Mouse (Mus musculus): ENCODE measurements around the gene Gimap4. TPM values are rescaled to one million over a fixed set of nuclear protein-coding genes. Genes with fewer than 3 reads are reported as not detected.

Gene Gimap4
- polyA plus RNA-seq (2014; fragmentation: Nextera tagmentation; extraction: Ambion mirVana), result 1.5 and 1.9 TPM in 2 replicates

DNA sequence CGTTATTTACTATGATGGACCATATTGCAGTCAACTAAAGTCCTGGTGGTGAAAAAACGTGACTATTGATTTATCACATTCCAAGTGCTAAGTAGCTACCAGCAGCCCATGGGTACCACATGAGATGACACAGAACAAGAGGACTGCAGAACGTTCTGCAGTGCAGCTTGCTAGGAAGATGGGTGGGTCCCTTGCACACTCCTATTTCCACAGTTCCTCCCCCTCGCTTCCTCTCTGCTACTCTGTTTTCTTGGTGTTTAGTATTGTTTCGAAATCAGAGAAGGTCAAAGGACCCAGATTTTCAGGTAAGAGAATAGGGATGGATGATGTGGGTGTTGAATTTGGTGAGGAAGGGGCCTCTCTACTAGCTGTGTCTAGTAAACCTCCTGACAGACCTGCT lies at the start of gene Gimap4:
Gene Gimap4, plus strand, starts transcription at position 231 of the 400 bp plus-strand sequence.
- no peaks in the 10 kb centered on the region for H3K27me3 ChIP-seq (ENCODE audit: control insufficient read depth, insufficient read depth, low read length)
- no peak within 1 kb of the TSS for H3K4me3 ChIP-seq (replicated peaks; ENCODE audit: low read length)
- no peaks in the 10 kb centered on the region for H3K9me3 ChIP-seq (ENCODE audit: control insufficient read depth, low read length)
- no peak for DNase-seq (ENCODE audit: low spot score)
- 84% methylated on average over 5 of the region's 5 CpGs for WGBS
- no peak within 1 kb of the TSS for H3K9ac ChIP-seq
- no peak within 1 kb of the TSS for H3K4me2 ChIP-seq (replicated peaks)
- no peaks in the 10 kb centered on the region for H3K36me3 ChIP-seq (replicated peaks; ENCODE audit: control insufficient read depth, insufficient read depth)
- ATAC-seq (ENCODE audit: low FRiP score), result no peak
- no peaks in the 10 kb centered on the region for H3K4me1 ChIP-seq (replicated peaks; ENCODE audit: control insufficient read depth, insufficient read depth, low read length)
- no peak within 1 kb of the TSS for H3K27ac ChIP-seq

DNA sequence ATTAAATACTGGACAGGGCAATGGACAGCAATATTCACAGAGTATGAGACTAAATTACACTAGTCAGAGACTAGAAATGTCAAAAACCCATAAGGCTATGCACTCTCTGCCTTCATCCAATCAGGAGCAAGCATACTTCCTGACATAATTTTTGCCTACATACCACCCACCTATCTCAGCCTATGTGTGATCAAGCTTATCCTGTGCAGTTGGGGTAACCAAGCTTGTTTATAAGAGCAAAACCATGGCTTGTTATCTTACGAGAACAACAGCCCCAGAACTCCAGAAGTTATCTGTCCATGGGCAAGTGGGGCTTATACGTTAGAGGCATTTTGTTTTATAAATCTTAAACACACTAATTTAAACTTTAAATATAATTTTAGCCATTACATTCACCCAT lies 49.2 kb upstream of the Gimap4 start:
- 85% methylated on average over 2 of the region's 2 CpGs for WGBS
- no peaks in the 10 kb centered on the region for H3K36me3 ChIP-seq (replicated peaks; ENCODE audit: control insufficient read depth, insufficient read depth)
- no peak overlapping the region for H3K4me2 ChIP-seq (replicated peaks)
- H3K9ac ChIP-seq, result no peak overlapping the region
- ATAC-seq (ENCODE audit: low FRiP score) (no peak), DNase-seq (ENCODE audit: low spot score) (no peak)
- H3K4me3 ChIP-seq (replicated peaks; ENCODE audit: low read length), result no peak overlapping the region
- H3K4me1 ChIP-seq (replicated peaks; ENCODE audit: control insufficient read depth, insufficient read depth, low read length), result 0 out of 2 replicates have a peak, but pooled peaks cover under 1% of the 10 kb centered on the region
- H3K9me3 ChIP-seq (ENCODE audit: control insufficient read depth, low read length), result no peaks in the 10 kb centered on the region
- no peaks in the 10 kb centered on the region for H3K27me3 ChIP-seq (ENCODE audit: control insufficient read depth, insufficient read depth, low read length)
- no peak overlapping the region for H3K27ac ChIP-seq

DNA sequence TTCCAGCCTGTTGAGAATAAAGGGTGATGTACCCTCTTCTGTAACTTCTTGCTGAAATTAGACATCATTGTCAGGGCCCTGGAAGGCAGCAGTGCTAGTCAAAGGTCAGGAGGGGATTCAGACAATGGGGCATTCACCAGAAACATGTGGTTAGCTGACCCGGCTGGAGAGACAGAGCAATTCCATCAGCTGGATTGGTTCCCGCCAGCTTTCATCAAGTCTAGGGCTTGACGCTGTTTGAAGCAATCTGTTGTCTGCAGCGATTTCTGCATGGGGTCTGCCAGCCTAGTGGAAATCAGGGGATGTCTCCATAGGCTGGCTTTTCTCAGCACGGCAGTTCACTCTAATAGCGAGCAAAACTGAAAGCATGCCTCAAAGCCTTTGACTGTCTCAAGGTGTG lies 47.8 kb upstream of the Gimap4 start:
- no peaks in the 10 kb centered on the region for H3K9me3 ChIP-seq (ENCODE audit: control insufficient read depth, low read length)
- H3K9ac ChIP-seq, result no peak overlapping the region
- 33% methylated on average over 6 of the region's 6 CpGs for WGBS
- no peak overlapping the region for H3K4me2 ChIP-seq (replicated peaks)
- DNase-seq (ENCODE audit: low spot score) (no peak), ATAC-seq (ENCODE audit: low FRiP score) (no peak)
- H3K27ac ChIP-seq, result no peak overlapping the region
- H3K36me3 ChIP-seq (replicated peaks; ENCODE audit: control insufficient read depth, insufficient read depth), result no peaks in the 10 kb centered on the region
- no peak overlapping the region for H3K4me3 ChIP-seq (replicated peaks; ENCODE audit: low read length)
- no peaks in the 10 kb centered on the region for H3K27me3 ChIP-seq (ENCODE audit: control insufficient read depth, insufficient read depth, low read length)
- no peaks in the 10 kb centered on the region for H3K4me1 ChIP-seq (replicated peaks; ENCODE audit: control insufficient read depth, insufficient read depth, low read length)

DNA sequence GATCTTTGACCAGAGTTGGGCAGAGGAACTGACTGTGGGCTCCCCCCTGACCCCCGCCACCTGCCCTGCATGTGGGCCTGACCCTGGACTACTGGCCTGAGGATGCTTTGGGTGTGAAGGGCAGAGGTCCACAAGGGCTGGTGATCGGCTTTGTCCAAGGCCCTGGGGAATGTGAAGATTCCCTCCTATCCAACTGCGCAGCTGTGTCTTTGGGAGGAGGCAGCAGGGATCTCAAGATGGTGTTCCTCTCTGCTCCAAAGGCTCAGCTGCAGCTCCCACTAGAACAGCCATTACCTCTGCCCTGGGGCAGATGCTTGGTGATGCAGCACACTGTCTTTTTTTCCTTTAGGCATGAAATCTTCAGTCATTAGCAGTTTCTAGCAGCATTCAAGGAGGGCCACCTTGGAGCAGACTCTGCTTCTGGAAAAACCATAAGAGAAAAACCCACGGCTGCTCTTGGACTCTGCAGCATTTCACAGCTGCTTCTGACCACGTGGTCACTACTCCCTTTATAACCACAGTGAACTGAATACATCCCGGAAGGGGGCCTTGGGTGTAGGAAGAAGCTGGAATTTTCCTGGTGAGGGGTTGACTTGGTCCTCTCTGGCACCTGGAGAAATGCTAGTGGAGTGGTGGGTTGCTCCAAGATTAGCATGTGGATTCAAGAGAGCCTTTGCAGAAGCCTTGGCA lies 46.4 kb upstream of the Gimap4 start:
- H3K36me3 ChIP-seq (replicated peaks; ENCODE audit: control insufficient read depth, insufficient read depth), result no peaks in the 10 kb centered on the region
- H3K4me1 ChIP-seq (replicated peaks; ENCODE audit: control insufficient read depth, insufficient read depth, low read length), result no peaks in the 10 kb centered on the region
- H3K9ac ChIP-seq, result no peak overlapping the region
- no peaks in the 10 kb centered on the region for H3K27me3 ChIP-seq (ENCODE audit: control insufficient read depth, insufficient read depth, low read length)
- H3K9me3 ChIP-seq (ENCODE audit: control insufficient read depth, low read length), result no peaks in the 10 kb centered on the region
- no peak overlapping the region for H3K4me3 ChIP-seq (replicated peaks; ENCODE audit: low read length)
- DNase-seq (ENCODE audit: low spot score) (no peak), ATAC-seq (ENCODE audit: low FRiP score) (no peak)
- 67% methylated on average over 6 of the region's 6 CpGs for WGBS
- no peak overlapping the region for H3K27ac ChIP-seq
- no peak overlapping the region for H3K4me2 ChIP-seq (replicated peaks)

DNA sequence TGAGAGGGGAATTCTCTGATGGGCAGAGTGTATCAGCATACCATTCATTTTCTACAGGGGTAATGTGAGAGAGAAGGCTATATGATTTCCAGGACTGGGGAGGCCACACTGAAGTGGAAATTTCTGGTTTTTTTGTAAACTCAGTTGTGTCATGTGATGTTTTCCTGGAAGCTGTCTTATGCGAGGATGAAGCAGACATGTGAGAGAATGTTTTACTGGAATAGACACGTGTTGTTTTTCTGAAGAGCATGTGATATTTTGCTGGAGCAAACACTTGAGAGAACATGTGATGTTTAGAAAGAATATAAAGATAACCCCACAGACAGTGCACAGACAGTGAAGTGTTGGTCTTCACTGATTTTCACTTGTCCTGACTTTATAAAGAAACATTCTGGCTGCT lies 45.8 kb upstream of the Gimap4 start:
- H3K27me3 ChIP-seq (ENCODE audit: control insufficient read depth, insufficient read depth, low read length), result no peaks in the 10 kb centered on the region
- H3K4me2 ChIP-seq (replicated peaks), result no peak overlapping the region
- no peak for DNase-seq (ENCODE audit: low spot score)
- H3K9ac ChIP-seq, result no peak overlapping the region
- 77% methylated on average over 2 of the region's 2 CpGs for WGBS
- no peak overlapping the region for H3K27ac ChIP-seq
- no peak for ATAC-seq (ENCODE audit: low FRiP score)
- no peaks in the 10 kb centered on the region for H3K4me1 ChIP-seq (replicated peaks; ENCODE audit: control insufficient read depth, insufficient read depth, low read length)
- no peaks in the 10 kb centered on the region for H3K36me3 ChIP-seq (replicated peaks; ENCODE audit: control insufficient read depth, insufficient read depth)
- H3K9me3 ChIP-seq (ENCODE audit: control insufficient read depth, low read length), result no peaks in the 10 kb centered on the region
- H3K4me3 ChIP-seq (replicated peaks; ENCODE audit: low read length), result no peak overlapping the region

DNA sequence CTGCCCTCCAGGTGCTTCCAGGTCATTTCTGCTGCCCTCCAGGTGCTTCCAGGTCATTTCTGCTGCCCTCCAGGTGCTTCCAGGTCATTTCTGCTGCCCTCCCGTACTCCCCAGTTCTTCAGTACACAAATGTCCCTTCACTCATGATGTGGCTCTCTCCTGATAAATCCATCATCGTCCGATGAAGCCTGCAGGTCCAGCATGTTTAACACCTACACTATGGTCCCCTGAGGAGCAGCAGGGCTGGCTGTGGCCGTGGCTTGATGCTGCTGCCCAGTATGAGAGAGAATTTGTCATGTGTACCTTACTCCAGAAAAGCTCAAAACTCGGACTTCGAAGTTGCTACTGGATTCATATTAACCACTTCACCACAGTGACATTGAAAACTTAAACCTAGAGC lies 43.0 kb upstream of the Gimap4 start:
- Histone ChIP-seq H3K36me3 (replicated peaks; ENCODE audit: control insufficient read depth, insufficient read depth) (no peaks in the 10 kb centered on the region), H3K4me1 (replicated peaks; ENCODE audit: control insufficient read depth, insufficient read depth, low read length) (no peaks in the 10 kb centered on the region), H3K4me2 (replicated peaks) (no peak overlapping the region), H3K27me3 (ENCODE audit: control insufficient read depth, insufficient read depth, low read length) (no peaks in the 10 kb centered on the region), H3K9me3 (ENCODE audit: control insufficient read depth, low read length) (no peaks in the 10 kb centered on the region), H3K9ac (no peak overlapping the region), H3K4me3 (replicated peaks; ENCODE audit: low read length) (no peak overlapping the region), H3K27ac (no peak overlapping the region)
- ATAC-seq (ENCODE audit: low FRiP score), result no peak
- no peak for DNase-seq (ENCODE audit: low spot score)
- WGBS, result 82% methylated on average over 6 of the region's 6 CpGs

DNA sequence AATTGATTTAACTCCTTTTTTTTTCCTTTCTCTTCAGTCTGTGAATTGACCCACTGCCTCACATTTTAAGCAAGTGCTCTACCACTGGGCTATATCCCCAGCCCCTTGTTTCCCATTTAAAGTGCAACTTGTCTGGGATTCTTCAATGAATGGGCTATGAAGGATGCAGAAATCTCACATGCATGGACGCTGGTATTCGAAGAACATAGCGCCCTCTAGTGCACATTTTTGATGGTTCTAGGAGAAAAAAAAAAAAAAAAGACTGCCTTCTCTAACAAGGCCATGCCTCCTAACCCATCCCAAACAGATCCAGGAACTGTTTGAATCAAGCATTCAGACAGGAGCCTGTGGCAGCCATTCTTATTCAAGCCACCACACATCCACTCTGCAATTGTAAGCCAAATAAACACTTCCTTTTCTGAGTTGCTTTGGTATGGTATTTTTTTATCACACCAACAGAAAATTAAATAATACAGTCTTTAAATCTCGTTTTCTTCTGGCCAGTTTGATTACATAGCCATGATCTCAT lies 41.5 kb upstream of the Gimap4 start:
- Histone ChIP-seq H3K36me3 (replicated peaks; ENCODE audit: control insufficient read depth, insufficient read depth) (no peaks in the 10 kb centered on the region), H3K9ac (no peak overlapping the region), H3K4me2 (replicated peaks) (no peak overlapping the region), H3K4me1 (replicated peaks; ENCODE audit: control insufficient read depth, insufficient read depth, low read length) (no peaks in the 10 kb centered on the region), H3K9me3 (ENCODE audit: control insufficient read depth, low read length) (no peaks in the 10 kb centered on the region), H3K27me3 (ENCODE audit: control insufficient read depth, insufficient read depth, low read length) (no peaks in the 10 kb centered on the region), H3K4me3 (replicated peaks; ENCODE audit: low read length) (no peak overlapping the region), H3K27ac (no peak overlapping the region)
- ATAC-seq (ENCODE audit: low FRiP score), result no peak
- 22% methylated on average over 4 of the region's 4 CpGs for WGBS
- DNase-seq (ENCODE audit: low spot score), result peak; percentile 85

DNA sequence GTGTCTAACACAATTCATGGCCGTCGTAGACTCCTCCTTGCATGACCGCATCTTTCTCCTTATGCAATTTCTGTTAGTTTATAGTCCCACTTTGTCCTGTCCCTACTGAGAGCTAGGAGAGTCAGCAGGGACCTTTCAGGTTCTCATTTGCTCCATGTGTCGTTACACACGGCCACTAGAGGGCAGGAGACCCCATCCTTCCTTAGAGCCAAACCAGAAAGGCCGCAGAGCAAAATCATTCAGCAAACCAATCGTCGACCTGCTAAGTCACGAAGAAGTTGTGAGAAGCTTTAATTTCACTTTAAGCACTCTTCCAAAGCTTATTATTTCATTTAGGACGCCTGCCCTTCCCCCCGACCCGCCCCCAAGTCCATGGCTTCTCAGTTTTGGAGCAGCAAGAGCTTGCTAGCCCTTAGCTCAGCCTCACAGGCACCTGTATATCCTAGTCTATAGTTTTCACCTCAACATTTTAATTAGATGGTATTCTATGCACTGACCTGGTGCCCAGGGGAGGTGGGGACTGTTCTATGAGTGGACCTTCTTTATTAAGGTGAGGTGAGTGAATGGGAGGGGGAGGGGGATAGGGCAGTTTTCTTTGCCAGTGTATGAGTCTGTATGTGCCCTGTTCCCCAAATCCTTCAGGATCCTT lies 38.6 kb upstream of the Gimap4 start:
- peak; percentile 57; the same call in 1 of the 2 replicates for ATAC-seq (ENCODE audit: low FRiP score)
- DNase-seq (ENCODE audit: low spot score), result peak; percentile 79
- no peak overlapping the region for H3K9ac ChIP-seq
- WGBS, result 15% methylated on average over 12 of the region's 12 CpGs
- no peaks in the 10 kb centered on the region for H3K4me1 ChIP-seq (replicated peaks; ENCODE audit: control insufficient read depth, insufficient read depth, low read length)
- H3K4me3 ChIP-seq (replicated peaks; ENCODE audit: low read length), result no peak overlapping the region
- H3K27me3 ChIP-seq (ENCODE audit: control insufficient read depth, insufficient read depth, low read length), result no peaks in the 10 kb centered on the region
- no peak overlapping the region for H3K4me2 ChIP-seq (replicated peaks)
- H3K27ac ChIP-seq, result no peak overlapping the region
- H3K9me3 ChIP-seq (ENCODE audit: control insufficient read depth, low read length), result no peaks in the 10 kb centered on the region
- H3K36me3 ChIP-seq (replicated peaks; ENCODE audit: control insufficient read depth, insufficient read depth), result no peaks in the 10 kb centered on the region

DNA sequence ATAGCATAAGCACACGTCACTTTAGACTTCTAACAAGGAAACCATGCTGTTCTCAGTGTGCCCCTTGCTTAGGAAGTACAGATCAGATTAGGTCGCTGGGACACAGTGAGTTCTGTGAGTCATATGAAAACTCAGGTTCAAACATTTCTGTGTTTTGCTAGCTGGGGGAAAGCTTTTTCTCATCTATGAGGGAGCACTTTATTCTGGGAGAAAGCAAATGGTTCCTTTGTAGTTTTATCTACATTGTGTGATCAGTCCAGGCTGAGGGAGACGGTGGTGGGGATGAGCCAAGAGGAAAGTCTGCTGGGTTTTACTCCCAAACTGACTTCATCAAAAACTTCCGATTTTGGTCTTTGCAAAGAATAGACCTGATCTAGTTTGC lies 38.0 kb upstream of the Gimap4 start:
- H3K36me3 ChIP-seq (replicated peaks; ENCODE audit: control insufficient read depth, insufficient read depth), result no peaks in the 10 kb centered on the region
- H3K4me1 ChIP-seq (replicated peaks; ENCODE audit: control insufficient read depth, insufficient read depth, low read length), result no peaks in the 10 kb centered on the region
- no peak overlapping the region for H3K4me2 ChIP-seq (replicated peaks)
- DNase-seq (ENCODE audit: low spot score), result no peak
- no peak overlapping the region for H3K27ac ChIP-seq
- H3K9me3 ChIP-seq (ENCODE audit: control insufficient read depth, low read length), result no peaks in the 10 kb centered on the region
- H3K4me3 ChIP-seq (replicated peaks; ENCODE audit: low read length), result no peak overlapping the region
- WGBS, result 88% methylated on average over 4 of the region's 4 CpGs
- no peak for ATAC-seq (ENCODE audit: low FRiP score)
- no peak overlapping the region for H3K9ac ChIP-seq
- H3K27me3 ChIP-seq (ENCODE audit: control insufficient read depth, insufficient read depth, low read length), result no peaks in the 10 kb centered on the region
